17 mouse cellular contexts compared by ENCODE assay signal in genomic region chr8:46836949-46837348, GRCm38 (mm10).
"Had no signal": no experiment of that assay in that cellular context is flagged by ENCODE, and none has a peak within 500 bp of the region (broad histone marks: within the 10 kb centered on the region; RNA-seq: fewer than 3 reads in every experiment).

No protein-coding gene starts in this region.

- H3K4me3 ChIP-seq: midbrain, embryonic 10.5 days; midbrain, embryonic 12.5 days; myocyte; neural tube, embryonic 13.5 days; neural tube, embryonic 15.5 days had no signal

- H3K27ac ChIP-seq: midbrain, embryonic 10.5 days; midbrain, embryonic 12.5 days; neural tube, embryonic 13.5 days; neural tube, embryonic 15.5 days had no signal

- H3K4me1 ChIP-seq: midbrain, embryonic 12.5 days; neural tube, embryonic 13.5 days; neural tube, embryonic 15.5 days had no signal

- H3K27me3 ChIP-seq: midbrain, embryonic 12.5 days; neural tube, embryonic 13.5 days; neural tube, embryonic 15.5 days had no signal

- DNase-seq: lung, adult 18-20 months; lung, embryonic 14.5 days; lung, postnatal 10 days; lung, postnatal 4 days; midbrain, embryonic 14.5 days; retina, postnatal 1 day; right cerebral cortex, adult 18-20 months; right cerebral cortex, postnatal 25 days; right cerebral cortex, postnatal 4 days; thymus, adult 18-20 months; thymus, postnatal 14 days; thymus, postnatal 36 days had no signal
